Mouse (Mus musculus) E14TG2a.4 (cell line): ENCODE data around the gene Brwd3.

Experiments
- CTCF ChIP-seq: conservative IDR thresholded peaks from 2 replicates; pipeline ENCODE4 v1.5.1; 2014; ENCODE audit warnings: low read length
- NANOG ChIP-seq: IDR thresholded peaks from 2 replicates; pipeline ENCODE4 v1.6.1; 2014; ENCODE audit warnings: borderline replicate concordance, low read length, mixed read lengths

GRCm38 (mm10) chrX:108724241-108724640 lies 109.9 kb downstream of the Brwd3 start:
- TF ChIP-seq CTCF (no peak), NANOG (no peak)
